Mouse (Mus musculus) erythroblast, embryonic 14.5 days (primary cell): ENCODE results near the gene Mfsd2a.

ENCODE experiments used
- GATA1 ChIP-seq: IDR thresholded peaks from 2 replicates; pipeline ENCODE4 v1.6.1; 2012; ENCODE audit warnings: low read length, inconsistent platforms, mixed read lengths
- TAL1 ChIP-seq: IDR thresholded peaks from 3 replicates; pipeline ENCODE4 v1.6.1; 2012; ENCODE audit warnings: low read length, inconsistent platforms, mixed read lengths

DNA sequence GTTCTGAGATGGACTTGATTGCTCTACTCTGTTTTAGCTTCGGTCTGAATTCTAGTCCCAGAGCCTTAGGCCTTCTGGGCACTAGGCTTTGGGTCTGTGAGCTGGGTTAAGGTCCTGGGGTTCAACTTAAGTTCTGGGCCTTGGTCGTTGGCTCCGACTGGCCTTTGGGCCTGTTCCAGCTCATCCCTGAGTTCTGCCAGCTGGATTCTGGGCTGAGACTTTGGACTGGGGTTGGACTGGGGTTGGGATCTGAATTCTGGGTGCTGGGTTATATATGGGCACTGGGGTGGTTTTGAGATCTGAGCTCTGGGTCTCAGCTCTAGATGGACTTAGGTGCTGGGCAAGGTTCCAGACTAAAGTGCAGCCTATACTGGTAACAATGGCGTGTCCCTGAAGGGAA lies 10.2 kb upstream of the Mfsd2a start:
- no peak for TF ChIP-seq GATA1
- no peak for TF ChIP-seq TAL1
